Mouse (Mus musculus) hindbrain, embryonic 16.5 days (tissue): ENCODE measurements at regions not wholly inside any gene's neighbourhood (a gene's known extent, or its start where the extent isn't known, plus 50 kb on each side); places are given as distances from the start of the nearest gene placed in this dataset.

ENCODE experiments used
- ATAC-seq: fragments of 200-750 bp; cut with Nextera tagmentation; 2 replicates; pipeline ENCODE4 v1.8.0; 2017; ENCODE audit warnings: moderate TSS enrichment, moderate library complexity
- H3K27ac ChIP-seq: fragments of 300-500 bp; sonication (generic); 2 replicates; pipeline ENCODE4 v1.5.1; 2014; ENCODE audit warnings: low read depth, mild to moderate bottlenecking, control low read depth, low read length, moderate library complexity
- H3K27me3 ChIP-seq: fragments of 300-500 bp; sonication (generic); replicated peaks from 2 replicates; pipeline ENCODE4 v1.6.1; 2014; ENCODE audit warnings: low read length; ENCODE audit not compliant: control insufficient read depth, insufficient read depth
- H3K36me3 ChIP-seq: fragments of 300-500 bp; sonication (generic); 2 replicates; pipeline ENCODE4 v1.6.1; 2014; ENCODE audit warnings: mild to moderate bottlenecking, low read length, moderate library complexity, mixed read lengths; ENCODE audit not compliant: control insufficient read depth, insufficient read depth
- H3K4me1 ChIP-seq: fragments of 300-500 bp; sonication (generic); 2 replicates; pipeline ENCODE4 v1.6.1; 2014; ENCODE audit warnings: low read depth, low read length; ENCODE audit not compliant: control insufficient read depth, insufficient read depth
- H3K4me2 ChIP-seq: fragments of 300-500 bp; sonication (generic); 2 replicates; pipeline ENCODE4 v1.6.1; 2014; ENCODE audit warnings: mild to moderate bottlenecking, low read length, control low read depth, moderate library complexity
- H3K4me3 ChIP-seq: fragments of 300-500 bp; sonication (generic); 2 replicates; pipeline ENCODE4 v1.5.1; 2014; ENCODE audit warnings: mild to moderate bottlenecking, low read length, control low read depth, moderate library complexity
- H3K9ac ChIP-seq: fragments of 300-500 bp; sonication (generic); 2 replicates; pipeline ENCODE4 v1.6.1; 2014; ENCODE audit warnings: low read depth, mild to moderate bottlenecking, control low read depth, low read length, moderate library complexity
- H3K9me3 ChIP-seq: fragments of 300-500 bp; sonication (generic); 2 replicates; pipeline ENCODE4 v1.6.1; 2014; ENCODE audit warnings: mild to moderate bottlenecking, low read length, moderate library complexity; ENCODE audit not compliant: control insufficient read depth
- WGBS: fragments of 180-500 bp; shearing (Covaris S2); extraction: QIAGEN DNeasy Blood & Tissue Kit; methylation state at CpG from one replicate; pipeline ENCODE4 v1.1.7; 2014; 5-methylcytosine and 5-hydroxymethylcytosine counted together

- no peak overlapping the region for H3K9ac ChIP-seq
- no peak overlapping the region for H3K27ac ChIP-seq
- ATAC-seq: no peak
- H3K4me3 ChIP-seq: no peak overlapping the region
- no peak overlapping the region for H3K4me2 ChIP-seq
- no peaks in the 10 kb centered on the region for H3K4me1 ChIP-seq
- no peaks in the 10 kb centered on the region for H3K9me3 ChIP-seq
- no peaks in the 10 kb centered on the region for H3K27me3 ChIP-seq
- 83% methylated on average over 7 of the region's 7 CpGs for WGBS
- H3K36me3 ChIP-seq: no peaks in the 10 kb centered on the region
Observed at GRCm38 (mm10) chr2:10965224-10965623, 206.7 kb upstream of the Prkcq start.

- H3K27ac ChIP-seq: no peak overlapping the region
- no peaks in the 10 kb centered on the region for H3K4me1 ChIP-seq
- H3K4me3 ChIP-seq: no peak overlapping the region
- no peaks in the 10 kb centered on the region for H3K9me3 ChIP-seq
- H3K36me3 ChIP-seq: no peaks in the 10 kb centered on the region
- no peaks in the 10 kb centered on the region for H3K27me3 ChIP-seq
- no peak overlapping the region for H3K9ac ChIP-seq
- 63% methylated on average over 2 of the region's 2 CpGs for WGBS
- H3K4me2 ChIP-seq: no peak overlapping the region
- ATAC-seq: no peak
Observed at GRCm38 (mm10) chr2:10966891-10967290, 205.0 kb upstream of the Prkcq start.

- Histone ChIP-seq H3K9me3 (no peaks in the 10 kb centered on the region), H3K27me3 (no peaks in the 10 kb centered on the region), H3K4me2 (peak overlapping the region; percentile 48), H3K9ac (peak overlapping the region; percentile 35; the same call in 1 of the 2 replicates), H3K4me1 (no peaks in the 10 kb centered on the region), H3K4me3 (no peak overlapping the region), H3K27ac (no peak overlapping the region), H3K36me3 (no peaks in the 10 kb centered on the region)
- 42% methylated on average over 10 of the region's 10 CpGs for WGBS
- ATAC-seq: 0 out of 2 replicates have a peak, but pooled peaks have one; percentile 58
Observed at GRCm38 (mm10) chr2:10969111-10969689, 202.7 kb upstream of the Prkcq start.

GRCm38 (mm10) chr2:10972051-10972450, 199.9 kb upstream of the Prkcq start:
- WGBS: 68% methylated on average over 3 of the region's 3 CpGs
- Histone ChIP-seq H3K4me3 (no peak overlapping the region), H3K9ac (no peak overlapping the region), H3K36me3 (no peaks in the 10 kb centered on the region), H3K4me1 (no peaks in the 10 kb centered on the region), H3K27ac (no peak overlapping the region), H3K27me3 (no peaks in the 10 kb centered on the region), H3K4me2 (no peak overlapping the region), H3K9me3 (no peaks in the 10 kb centered on the region)
- no peak for ATAC-seq

- Histone ChIP-seq H3K36me3 (no peaks in the 10 kb centered on the region), H3K27ac (no peak overlapping the region), H3K4me1 (no peaks in the 10 kb centered on the region), H3K9ac (no peak overlapping the region), H3K27me3 (no peaks in the 10 kb centered on the region), H3K9me3 (no peaks in the 10 kb centered on the region), H3K4me2 (no peak overlapping the region), H3K4me3 (no peak overlapping the region)
- 75% methylated on average over 5 of the region's 5 CpGs for WGBS
- ATAC-seq: no peak
Observed at GRCm38 (mm10) chr2:10978772-10979171, 193.1 kb upstream of the Prkcq start.

GRCm38 (mm10) chr2:10986101-10986500, 185.8 kb upstream of the Prkcq start:
- no peaks in the 10 kb centered on the region for H3K4me1 ChIP-seq
- no peak overlapping the region for H3K9ac ChIP-seq
- no peak overlapping the region for H3K4me3 ChIP-seq
- no peak overlapping the region for H3K4me2 ChIP-seq
- 54% methylated on average over 7 of the region's 7 CpGs for WGBS
- H3K36me3 ChIP-seq: no peaks in the 10 kb centered on the region
- H3K27ac ChIP-seq: no peak overlapping the region
- ATAC-seq: no peak
- H3K9me3 ChIP-seq: no peaks in the 10 kb centered on the region
- no peaks in the 10 kb centered on the region for H3K27me3 ChIP-seq

- H3K36me3 ChIP-seq: no peaks in the 10 kb centered on the region
- H3K27ac ChIP-seq: no peak overlapping the region
- H3K4me3 ChIP-seq: no peak overlapping the region
- H3K4me1 ChIP-seq: no peaks in the 10 kb centered on the region
- H3K27me3 ChIP-seq: no peaks in the 10 kb centered on the region
- WGBS: 75% methylated on average over 7 of the region's 7 CpGs
- H3K9me3 ChIP-seq: no peaks in the 10 kb centered on the region
- ATAC-seq: peak; percentile 67
- H3K9ac ChIP-seq: no peak overlapping the region
- no peak overlapping the region for H3K4me2 ChIP-seq
Observed at GRCm38 (mm10) chr2:10990043-10990728, 181.7 kb upstream of the Prkcq start.

GRCm38 (mm10) chr2:10998798-10999197, 173.1 kb upstream of the Prkcq start:
- WGBS: 47% methylated on average over 1 of the region's 1 CpGs
- no peak for ATAC-seq

GRCm38 (mm10) chr2:10999217-10999618, 172.7 kb upstream of the Prkcq start:
- Histone ChIP-seq H3K4me2 (no peak overlapping the region), H3K9ac (no peak overlapping the region), H3K27me3 (no peaks in the 10 kb centered on the region), H3K4me1 (no peaks in the 10 kb centered on the region), H3K27ac (no peak overlapping the region), H3K9me3 (no peaks in the 10 kb centered on the region), H3K36me3 (no peaks in the 10 kb centered on the region), H3K4me3 (no peak overlapping the region)
- WGBS: 74% methylated on average over 1 of the region's 1 CpGs
- ATAC-seq: no peak; the same call in 1 of the 2 replicates

More at GRCm38 (mm10) chr2:10998798-10999197, 173.1 kb upstream of the Prkcq start:
- H3K9ac ChIP-seq: no peak overlapping the region
- no peak overlapping the region for H3K4me2 ChIP-seq
- H3K27me3 ChIP-seq: no peaks in the 10 kb centered on the region
- no peaks in the 10 kb centered on the region for H3K4me1 ChIP-seq
- H3K4me3 ChIP-seq: no peak overlapping the region
- H3K9me3 ChIP-seq: no peaks in the 10 kb centered on the region
- no peaks in the 10 kb centered on the region for H3K36me3 ChIP-seq
- no peak overlapping the region for H3K27ac ChIP-seq
